Mouse (Mus musculus) G1E (cell line): ENCODE results near the gene Vmn1r71. TPM values are rescaled to one million over a fixed set of nuclear protein-coding genes. Genes with fewer than 3 reads are reported as not detected.
"Not testable (repeated sequence)": the region's sequence is repeated elsewhere in the genome, so short reads cannot be mapped to it uniquely, and the experiment has no call there.

ENCODE experiments used
- ATAC-seq: 2 replicates; pipeline ENCODE4 v1.8.0; 2016; ENCODE audit warnings: mild to moderate bottlenecking; ENCODE audit not compliant: insufficient number of reproducible peaks, poor library complexity, low FRiP score, severe bottlenecking; ENCODE audit errors: extremely low read depth
- DNase-seq: peaks from one replicate; pipeline ENCODE4 v3.0.0; 2012; ENCODE audit warnings: low spot score
- H3K27me3 ChIP-seq: 2 replicates; pipeline ENCODE4 v1.6.1; 2012; ENCODE audit warnings: mild to moderate bottlenecking, low read length, inconsistent platforms; ENCODE audit not compliant: insufficient read depth
- H3K36me3 ChIP-seq: replicated peaks from 2 replicates; pipeline ENCODE3; 2012; ENCODE audit warnings: mild to moderate bottlenecking, inconsistent platforms
- H3K4me1 ChIP-seq: 2 replicates; pipeline ENCODE4 v1.6.1; 2012; ENCODE audit warnings: low read depth, low read length, inconsistent platforms, mixed read lengths; ENCODE audit not compliant: insufficient read depth
- H3K4me3 ChIP-seq: 2 replicates; pipeline ENCODE4 v1.5.1; 2012; ENCODE audit warnings: low read depth, mild to moderate bottlenecking, inconsistent platforms, low read length, moderate library complexity, mixed read lengths
- H3K9me3 ChIP-seq: replicated peaks from 2 replicates; pipeline ENCODE4 v1.6.1; 2012; ENCODE audit warnings: inconsistent platforms
- CTCF ChIP-seq: IDR thresholded peaks from 2 replicates; pipeline ENCODE4 v1.5.1; 2012; ENCODE audit warnings: low read depth, low read length, inconsistent platforms, mixed read lengths
- polyA plus RNA-seq: library from polyadenylated mRNA; stranded (reverse); fragments of >175 nt; gene quantifications from 2 replicates; pipeline ENCODE4 v1.2.3, GENCODE M21; 2012
- total RNA-seq, 2 experiments: library from RNA; stranded (forward) in 1 of 2; stranded (reverse) in 1 of 2; fragments of 200-1000 nt in 1 of 2; fragments of >200 nt in 1 of 2; fragmentation: Nextera tagmentation in 1 of 2; gene quantifications; 2 replicates each; pipeline ENCODE4 v1.2.3; 2014 to 2017

The Vmn1r71 gene
- total RNA-seq (2014; fragmentation: Nextera tagmentation) = not detected in 2 replicates
- total RNA-seq (2017) = 0.05 and 0.06 TPM in 2 replicates
- polyA plus RNA-seq = not detected in 2 replicates

DNA sequence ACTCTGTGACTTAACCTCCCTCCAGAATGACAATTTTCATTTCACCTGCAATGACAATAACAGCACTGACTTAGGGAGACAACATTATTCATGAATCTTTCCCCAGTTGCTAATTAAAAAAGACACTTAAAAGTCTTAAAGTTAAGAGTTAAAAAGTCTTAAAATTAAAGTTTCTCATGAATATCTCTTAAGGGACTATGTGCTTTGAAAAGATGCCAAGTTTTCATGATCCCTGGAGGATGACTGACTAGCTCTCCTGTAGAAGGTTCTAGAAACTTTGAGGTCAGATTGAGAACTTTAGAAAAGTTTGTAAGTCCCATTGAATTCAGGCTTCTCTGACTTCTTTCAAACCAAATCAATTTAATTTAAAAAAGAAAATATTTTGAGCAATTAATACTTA lies at the start of gene Vmn1r71:
Gene Vmn1r71, minus strand, starts transcription at position 101 of the 400 bp plus-strand sequence.
- no peaks in the 10 kb centered on the region for H3K4me1 ChIP-seq
- no peaks in the 10 kb centered on the region for H3K27me3 ChIP-seq
- no peaks in the 10 kb centered on the region for H3K9me3 ChIP-seq
- DNase-seq = no peak
- ATAC-seq = no peak
- H3K4me3 ChIP-seq = no peak within 1 kb of the TSS
- TF ChIP-seq CTCF = no peak
- no peaks in the 10 kb centered on the region for H3K36me3 ChIP-seq

DNA sequence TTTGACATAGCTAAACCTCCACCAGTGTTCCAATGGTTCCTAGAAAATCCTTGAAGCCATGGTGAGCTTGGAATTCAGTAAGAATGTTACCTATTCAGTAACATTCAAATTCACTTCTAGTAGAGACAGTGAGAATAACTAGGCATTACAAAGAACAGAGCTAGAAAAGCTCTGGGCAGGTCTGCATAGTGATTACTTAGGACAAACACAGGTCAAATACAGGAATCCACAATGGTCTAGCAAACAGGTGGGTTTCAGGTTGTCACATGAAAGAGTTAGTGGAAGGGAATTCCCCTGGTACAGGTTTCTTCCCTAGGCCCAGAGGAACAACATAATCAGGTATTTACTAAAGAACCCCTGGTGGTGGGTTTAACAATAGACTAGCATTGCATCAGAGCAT lies 3.4 kb upstream of the Vmn1r71 start:
- not testable (repeated sequence) for DNase-seq, H3K4me1 ChIP-seq, H3K27me3 ChIP-seq, H3K36me3 ChIP-seq, H3K4me3 ChIP-seq, ATAC-seq, H3K9me3 ChIP-seq

Other genes with a start within 250 kb of the Vmn1r71 start
- gene Vmn1r68, start 195.9 kb downstream of the Vmn1r71 start, total RNA-seq (2014; fragmentation: Nextera tagmentation) = not detected in 2 replicates
- gene Vmn1r68, start 195.9 kb downstream of the Vmn1r71 start, total RNA-seq (2017) = 0.05 and 0.06 TPM in 2 replicates
- gene Vmn1r68, start 195.9 kb downstream of the Vmn1r71 start, polyA plus RNA-seq = not detected in 2 replicates
- not detected in 2 replicates for gene Vmn1r69, start 140.7 kb downstream of the Vmn1r71 start, total RNA-seq (2014; fragmentation: Nextera tagmentation)
- gene Vmn1r69, start 140.7 kb downstream of the Vmn1r71 start, total RNA-seq (2017) = 0.12 and 0.55 TPM in 2 replicates
- not detected in 2 replicates for gene Vmn1r69, start 140.7 kb downstream of the Vmn1r71 start, polyA plus RNA-seq
- gene Vmn1r70, start 122.8 kb downstream of the Vmn1r71 start, total RNA-seq (2014; fragmentation: Nextera tagmentation) = not detected in 2 replicates
- gene Vmn1r70, start 122.8 kb downstream of the Vmn1r71 start, total RNA-seq (2017) = 0.27 TPM in 1 of 2 replicates, not detected in the other
- gene Vmn1r70, start 122.8 kb downstream of the Vmn1r71 start, polyA plus RNA-seq = not detected in 2 replicates
- not detected in 2 replicates for gene Nlrp4b, start 66.6 kb downstream of the Vmn1r71 start, total RNA-seq (2014; fragmentation: Nextera tagmentation)
- gene Nlrp4b, start 66.6 kb downstream of the Vmn1r71 start, total RNA-seq (2017) = 0.05 TPM in 1 of 2 replicates, not detected in the other
- gene Nlrp4b, start 66.6 kb downstream of the Vmn1r71 start, polyA plus RNA-seq = not detected in 2 replicates
- not detected in 2 replicates for gene Zscan4b, start 150.7 kb upstream of the Vmn1r71 start, total RNA-seq (2014; fragmentation: Nextera tagmentation)
- not detected in 2 replicates for gene Zscan4b, start 150.7 kb upstream of the Vmn1r71 start, total RNA-seq (2017)
- not detected in 2 replicates for gene Zscan4b, start 150.7 kb upstream of the Vmn1r71 start, polyA plus RNA-seq